Mouse (Mus musculus) kidney, postnatal 36 days (tissue): ENCODE measurements at regions not wholly inside any gene's neighbourhood (a gene's known extent, or its start where the extent isn't known, plus 50 kb on each side); places are given as distances from the start of the nearest gene placed in this dataset.

Source experiments
- DNase-seq, 2 experiments: peaks; one replicate each; pipeline ENCODE4 v3.0.0; 2021 to 2022; ENCODE audit warnings: mixed read lengths in 2 of 2

GRCm38 (mm10) chrX:18727940-18728710 lies 266.9 kb upstream of the 4930578C19Rik start:
- no peak for DNase-seq

GRCm38 (mm10) chrX:18687216-18687615 lies 226.0 kb upstream of the 4930578C19Rik start:
- DNase-seq = no peak

- peak in 1 of 2 experiments; percentile 54 for DNase-seq
Measured at GRCm38 (mm10) chrX:18667251-18667650, 206.1 kb upstream of the 4930578C19Rik start.

- no peak for DNase-seq
Measured at GRCm38 (mm10) chrX:18663101-18663500, 201.9 kb upstream of the 4930578C19Rik start.

- DNase-seq = no peak
Measured at GRCm38 (mm10) chrX:18618581-18618980, 157.4 kb upstream of the 4930578C19Rik start.
